Mouse (Mus musculus): Measurements from ENCODE around the gene Cntfr. TPM values are rescaled to one million over a fixed set of nuclear protein-coding genes. Genes with fewer than 3 reads are reported as not detected.

Gene Cntfr
- polyA plus RNA-seq, 1 experiment from 2014 or later, result 0.22 TPM

Other genes starting within 250 kb of the Cntfr start
- gene Kif24, start 232.2 kb downstream of the Cntfr start, polyA plus RNA-seq (2015; fragmentation: Nextera tagmentation; extraction: Ambion mirVana), result 4.9 and 5.0 TPM in 2 replicates
- 16.9 and 20.5 TPM in 2 replicates for gene Nudt2, start 231.9 kb downstream of the Cntfr start, polyA plus RNA-seq (2015; fragmentation: Nextera tagmentation; extraction: Ambion mirVana)
- 1.6 and 1.8 TPM in 2 replicates for gene AI464131, start 194.0 kb downstream of the Cntfr start, polyA plus RNA-seq (2015; fragmentation: Nextera tagmentation; extraction: Ambion mirVana)
- not detected in 2 replicates for gene 1110017D15Rik, start 179.8 kb downstream of the Cntfr start, polyA plus RNA-seq (2015; fragmentation: Nextera tagmentation; extraction: Ambion mirVana)
- 0.67 and 0.98 TPM in 2 replicates for gene Fam219a, start 127.6 kb downstream of the Cntfr start, polyA plus RNA-seq (2015; fragmentation: Nextera tagmentation; extraction: Ambion mirVana)
- 4.3 and 4.9 TPM in 2 replicates for gene Dnaic1, start 127.3 kb downstream of the Cntfr start, polyA plus RNA-seq (2015; fragmentation: Nextera tagmentation; extraction: Ambion mirVana)
- 3.2 and 4.5 TPM in 2 replicates for gene Enho, start 56.8 kb downstream of the Cntfr start, polyA plus RNA-seq (2015; fragmentation: Nextera tagmentation; extraction: Ambion mirVana)
- 42.3 and 45.4 TPM in 2 replicates for gene Il11ra1, start 2.9 kb upstream of the Cntfr start, polyA plus RNA-seq (2015; fragmentation: Nextera tagmentation; extraction: Ambion mirVana)
- gene Rpp25l, start 16.4 kb upstream of the Cntfr start, polyA plus RNA-seq (2015; fragmentation: Nextera tagmentation; extraction: Ambion mirVana), result 27.1 and 27.2 TPM in 2 replicates
- gene Dctn3, start 26.1 kb upstream of the Cntfr start, polyA plus RNA-seq (2015; fragmentation: Nextera tagmentation; extraction: Ambion mirVana), result 56.9 and 62.0 TPM in 2 replicates
- not detected in 2 replicates for gene Arid3c, start 34.1 kb upstream of the Cntfr start, polyA plus RNA-seq (2015; fragmentation: Nextera tagmentation; extraction: Ambion mirVana)
- gene Galt, start 58.1 kb upstream of the Cntfr start, polyA plus RNA-seq (2015; fragmentation: Nextera tagmentation; extraction: Ambion mirVana), result 34.7 and 40.8 TPM in 2 replicates
- gene Sigmar1, start 59.1 kb upstream of the Cntfr start, polyA plus RNA-seq (2015; fragmentation: Nextera tagmentation; extraction: Ambion mirVana), result 50.6 and 57.0 TPM in 2 replicates
- gene Ccl27a, start 77.2 kb upstream of the Cntfr start, polyA plus RNA-seq (2015; fragmentation: Nextera tagmentation; extraction: Ambion mirVana), result 7.5 and 9.4 TPM in 2 replicates
- not detected in 2 replicates for gene Gm21541, start 206.5 kb upstream of the Cntfr start, polyA plus RNA-seq (2015; fragmentation: Nextera tagmentation; extraction: Ambion mirVana)
- 0.28 TPM in 1 of 2 replicates, not detected in the other for gene Gm20878, start 244.5 kb upstream of the Cntfr start, polyA plus RNA-seq (2015; fragmentation: Nextera tagmentation; extraction: Ambion mirVana)